Mouse (Mus musculus) heart, adult 10 weeks (tissue): Measurements from ENCODE around the gene Odf2l. TPM values are rescaled to one million over a fixed set of nuclear protein-coding genes. Genes with fewer than 3 reads are reported as not detected.

Experiments
- polyA plus RNA-seq: library from polyadenylated mRNA; stranded (reverse); fragments of 350-450 nt; fragmentation: Illumina TruSeq; extraction: RNeasy Lipid Tissue Mini Kit (QIAGEN cat#74804); gene quantifications from one replicate; pipeline ENCODE4 v1.2.3, GENCODE M21; 2014; ENCODE audit warnings: low read depth, low replicate concordance

Odf2l gene
- polyA plus RNA-seq, result 13.9 TPM

DNA sequence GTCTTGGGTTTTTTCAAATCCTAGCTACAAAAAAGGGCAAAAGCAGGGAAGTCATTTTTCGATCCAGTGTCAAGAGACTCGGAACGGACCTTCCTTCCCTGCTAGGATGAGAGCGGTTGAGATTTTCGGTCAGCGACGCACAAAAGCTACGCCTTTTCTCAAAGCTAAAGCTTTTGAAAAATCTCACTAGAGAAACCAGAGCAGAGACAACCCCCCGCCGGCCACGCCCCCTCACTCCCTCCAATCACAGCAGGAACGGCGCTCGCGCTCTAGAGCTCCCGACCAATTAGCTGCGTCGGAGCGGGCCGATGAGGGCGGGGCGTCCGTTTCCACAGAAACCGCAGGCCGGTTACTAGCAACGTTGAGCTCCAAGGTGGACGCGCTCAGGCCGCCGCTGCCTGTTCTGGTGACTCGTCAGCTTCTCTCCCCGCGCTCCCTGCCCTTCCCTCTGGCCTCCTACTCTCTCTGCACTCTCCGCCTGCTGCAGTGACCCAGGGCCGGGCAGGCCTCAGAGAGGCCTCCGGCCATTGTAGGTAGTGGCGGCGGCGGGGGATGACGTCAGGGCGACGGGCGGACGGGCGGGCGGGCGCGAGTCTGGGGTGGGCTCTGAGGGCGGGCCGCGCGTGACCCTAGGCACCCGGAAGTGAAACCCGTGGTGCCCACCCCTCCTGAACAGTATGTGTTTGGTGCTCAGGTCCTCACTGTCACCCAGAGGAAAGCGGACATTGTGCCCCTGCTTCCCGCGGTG lies at the start of gene Odf2l:
Odf2l (plus strand) TSS at position 335 of the 748 bp plus-strand sequence.

DNA sequence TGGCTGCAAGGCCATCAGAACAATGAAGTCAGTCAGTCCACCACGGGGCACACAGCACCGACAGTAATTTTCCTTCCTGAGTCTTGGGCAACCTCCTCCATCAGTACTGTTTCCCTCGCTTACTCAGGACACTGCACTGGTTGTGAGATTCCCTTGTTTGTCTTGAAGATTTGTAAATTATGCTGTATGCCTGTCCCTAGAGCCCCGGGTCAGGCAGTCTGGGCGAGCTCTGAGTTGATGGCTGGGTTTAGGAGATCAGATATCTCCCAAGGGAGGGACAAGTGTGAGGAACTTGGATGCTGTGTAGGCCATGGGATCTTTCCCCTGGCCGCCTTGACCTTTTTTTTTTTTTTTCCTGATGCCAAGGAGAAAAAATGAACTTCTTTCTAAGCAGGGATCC lies 19.1 kb upstream of the Odf2l start, which contains the start of gene Clca2:
Clca2 (minus strand) TSS at position 153 of the 400 bp plus-strand sequence.

Other genes with a start within 250 kb of the Odf2l start
- not detected for gene Clca4b, start 186.1 kb upstream of the Odf2l start, polyA plus RNA-seq
- gene Clca4a, start 143.5 kb upstream of the Odf2l start, polyA plus RNA-seq, result not detected
- gene Clca1, start 85.8 kb upstream of the Odf2l start, polyA plus RNA-seq, result not detected
- not detected for gene Clca2, start 19.1 kb upstream of the Odf2l start, polyA plus RNA-seq
- not detected for gene Col24a1, start 173.9 kb downstream of the Odf2l start, polyA plus RNA-seq